Mouse (Mus musculus) thymus, adult 2 months (tissue): ENCODE measurements around the gene Msi2. TPM values are rescaled to one million over a fixed set of nuclear protein-coding genes. Genes with fewer than 3 reads are reported as not detected.

Experiments used
- DNase-seq: peaks from one replicate; pipeline ENCODE4 v3.0.0; 2021
- H3K27ac ChIP-seq: fragments of 200-500 bp; 2 replicates; pipeline ENCODE4 v1.5.1; 2012; ENCODE audit warnings: low read length, control low read depth; ENCODE audit not compliant: control insufficient read depth, insufficient read depth
- H3K27me3 ChIP-seq: fragments of 200-500 bp; 2 replicates; pipeline ENCODE4 v1.6.1; 2012; ENCODE audit warnings: mild to moderate bottlenecking, low read length, moderate library complexity, mixed read lengths; ENCODE audit not compliant: control insufficient read depth, insufficient read depth
- H3K36me3 ChIP-seq: fragments of 200-500 bp; 2 replicates; pipeline ENCODE4 v1.6.1; 2012; ENCODE audit warnings: mild to moderate bottlenecking, low read length, moderate library complexity; ENCODE audit not compliant: control insufficient read depth, insufficient read depth
- H3K4me1 ChIP-seq: fragments of 200-500 bp; replicated peaks from 2 replicates; pipeline ENCODE4 v1.6.1; 2012; ENCODE audit warnings: low read length; ENCODE audit not compliant: control insufficient read depth, insufficient read depth
- H3K4me3 ChIP-seq: fragments of 200-500 bp; 2 replicates; pipeline ENCODE4 v1.5.1; 2012; ENCODE audit warnings: mild to moderate bottlenecking, low read length, control low read depth, moderate library complexity; ENCODE audit not compliant: control insufficient read depth, insufficient read depth
- CTCF ChIP-seq: fragments of 200-500 bp; IDR thresholded peaks from 2 replicates; pipeline ENCODE4 v1.5.1; 2012; ENCODE audit warnings: mild to moderate bottlenecking, control low read depth, low read length, moderate library complexity, borderline replicate concordance; ENCODE audit not compliant: control insufficient read depth, poor library complexity, insufficient read depth; ENCODE audit errors: extremely low read depth
- POLR2A ChIP-seq: fragments of 200-500 bp; IDR thresholded peaks from 2 replicates; pipeline ENCODE4 v1.6.1; 2012; ENCODE audit warnings: mild to moderate bottlenecking, low read length, control low read depth, moderate library complexity; ENCODE audit not compliant: control insufficient read depth, poor library complexity, insufficient read depth; ENCODE audit errors: extremely low read depth
- WGBS: fragments of 180-500 bp; shearing (Covaris S2); methylation state at CpG from one replicate; pipeline ENCODE4 v1.1.7; 2018; 5-methylcytosine and 5-hydroxymethylcytosine counted together
- polyA plus RNA-seq: library from polyadenylated mRNA; depleted of rRNA; stranded (reverse); fragments of >200 nt; gene quantifications from 2 replicates; pipeline ENCODE4 v1.2.3, GENCODE M21; 2012

Msi2 gene
- polyA plus RNA-seq, 1 experiment: 51.3 TPM

GRCm38 (mm10) chr11:88524790-88525575 is 193.3 kb downstream of the Msi2 start:
- H3K36me3 ChIP-seq: no peaks in the 10 kb centered on the region
- H3K27ac ChIP-seq: no peak overlapping the region
- TF ChIP-seq CTCF (no peak), POLR2A (no peak)
- H3K27me3 ChIP-seq: no peaks in the 10 kb centered on the region
- 54% methylated on average over 10 of the region's 10 CpGs for WGBS
- no peak for DNase-seq
- no peak overlapping the region for H3K4me3 ChIP-seq
- peaks cover 9% of the 10 kb centered on the region for H3K4me1 ChIP-seq

GRCm38 (mm10) chr11:88524437-88524789 is 193.9 kb downstream of the Msi2 start:
- Histone ChIP-seq H3K27me3 (no peaks in the 10 kb centered on the region), H3K27ac (no peak overlapping the region), H3K4me3 (no peak overlapping the region), H3K4me1 (peaks cover 9% of the 10 kb centered on the region), H3K36me3 (no peaks in the 10 kb centered on the region)
- TF ChIP-seq CTCF: no peak
- no peak for TF ChIP-seq POLR2A
- no peak for DNase-seq

- DNase-seq: no peak
- Histone ChIP-seq H3K36me3 (no peaks in the 10 kb centered on the region), H3K27me3 (no peaks in the 10 kb centered on the region), H3K4me1 (peaks cover 9% of the 10 kb centered on the region), H3K27ac (no peak overlapping the region), H3K4me3 (no peak overlapping the region)
- no peak for TF ChIP-seq CTCF
- no peak for TF ChIP-seq POLR2A
- 91% methylated on average over 4 of the region's 4 CpGs for WGBS
Observed at GRCm38 (mm10) chr11:88523921-88524320, 194.4 kb downstream of the Msi2 start.

- Histone ChIP-seq H3K4me1 (peaks cover 9% of the 10 kb centered on the region), H3K4me3 (no peak overlapping the region), H3K27me3 (no peaks in the 10 kb centered on the region), H3K36me3 (no peaks in the 10 kb centered on the region), H3K27ac (no peak overlapping the region)
- DNase-seq: no peak
- TF ChIP-seq CTCF (no peak), POLR2A (no peak)
- WGBS: 94% methylated on average over 6 of the region's 6 CpGs
Observed at GRCm38 (mm10) chr11:88523511-88523910, 194.8 kb downstream of the Msi2 start.

- no peak for DNase-seq
- no peaks in the 10 kb centered on the region for H3K27me3 ChIP-seq
- no peaks in the 10 kb centered on the region for H3K36me3 ChIP-seq
- 94% methylated on average over 5 of the region's 5 CpGs for WGBS
- TF ChIP-seq POLR2A: no peak
- TF ChIP-seq CTCF: no peak
- H3K27ac ChIP-seq: no peak overlapping the region
- H3K4me1 ChIP-seq: peaks cover 11% of the 10 kb centered on the region
- H3K4me3 ChIP-seq: no peak overlapping the region
Observed at GRCm38 (mm10) chr11:88522114-88522513, 196.2 kb downstream of the Msi2 start.

GRCm38 (mm10) chr11:88520951-88521730 is 197.2 kb downstream of the Msi2 start:
- 92% methylated on average over 19 of the region's 19 CpGs for WGBS
- Histone ChIP-seq H3K36me3 (no peaks in the 10 kb centered on the region), H3K4me3 (no peak overlapping the region), H3K27me3 (no peaks in the 10 kb centered on the region), H3K27ac (no peak overlapping the region), H3K4me1 (peaks cover 10% of the 10 kb centered on the region)
- DNase-seq: no peak
- TF ChIP-seq POLR2A: no peak
- no peak for TF ChIP-seq CTCF

- no peak for DNase-seq
- WGBS: 95% methylated on average over 3 of the region's 3 CpGs
- H3K4me3 ChIP-seq: no peak overlapping the region
- no peaks in the 10 kb centered on the region for H3K36me3 ChIP-seq
- H3K27ac ChIP-seq: no peak overlapping the region
- peaks cover 8% of the 10 kb centered on the region for H3K4me1 ChIP-seq
- TF ChIP-seq CTCF (no peak), POLR2A (no peak)
- H3K27me3 ChIP-seq: no peaks in the 10 kb centered on the region
Observed at GRCm38 (mm10) chr11:88518361-88518760, 200.0 kb downstream of the Msi2 start.
